Mouse (Mus musculus) limb, embryonic 14.5 days (tissue): Measurements from ENCODE around the gene Pde8a. TPM values are rescaled to one million over a fixed set of nuclear protein-coding genes. Genes with fewer than 3 reads are reported as not detected.

Source experiments
- ATAC-seq: fragments of 200-750 bp; cut with Nextera tagmentation; 2 replicates; pipeline ENCODE4 v1.8.0; 2017; ENCODE audit warnings: low read depth, moderate number of reproducible peaks, moderate TSS enrichment; ENCODE audit not compliant: low FRiP score
- DNase-seq: peaks from one replicate; pipeline ENCODE4 v3.0.0-alpha.2; 2015; ENCODE audit warnings: low spot score
- H3K27ac ChIP-seq: fragments of 300-500 bp; sonication (generic); replicated peaks from 2 replicates; pipeline ENCODE4 v1.5.1; 2014; ENCODE audit warnings: low read depth, mild to moderate bottlenecking, low read length, moderate library complexity, mixed read lengths
- H3K27me3 ChIP-seq: fragments of 300-500 bp; sonication (generic); 2 replicates; pipeline ENCODE4 v1.6.1; 2014; ENCODE audit warnings: low read length, mixed read lengths; ENCODE audit not compliant: control insufficient read depth, insufficient read depth
- H3K36me3 ChIP-seq: fragments of 300-500 bp; sonication (generic); 2 replicates; pipeline ENCODE4 v1.6.1; 2014; ENCODE audit warnings: mild to moderate bottlenecking, low read length, moderate library complexity, mixed read lengths; ENCODE audit not compliant: control insufficient read depth, insufficient read depth
- H3K4me1 ChIP-seq: fragments of 300-500 bp; sonication (generic); 2 replicates; pipeline ENCODE4 v1.6.1; 2014; ENCODE audit warnings: antibody characterized with exemption, low read length, mixed read lengths; ENCODE audit not compliant: control insufficient read depth, insufficient read depth
- H3K4me2 ChIP-seq: fragments of 300-500 bp; sonication (generic); replicated peaks from 2 replicates; pipeline ENCODE4 v1.6.1; 2014; ENCODE audit warnings: low read depth, mild to moderate bottlenecking, low read length, moderate library complexity; ENCODE audit not compliant: severe bottlenecking
- H3K4me3 ChIP-seq: fragments of 300-500 bp; sonication (generic); replicated peaks from 2 replicates; pipeline ENCODE4 v1.5.1; 2014; ENCODE audit warnings: low read length
- H3K9ac ChIP-seq: fragments of 300-500 bp; sonication (generic); 2 replicates; pipeline ENCODE4 v1.6.1; 2014; ENCODE audit warnings: mild to moderate bottlenecking, low read depth, low read length, moderate library complexity; ENCODE audit not compliant: severe bottlenecking
- H3K9me3 ChIP-seq: fragments of 300-500 bp; sonication (generic); 2 replicates; pipeline ENCODE4 v1.6.1; 2016; ENCODE audit warnings: low read length; ENCODE audit not compliant: control insufficient read depth
- POLR2A ChIP-seq: fragments of 200-500 bp; IDR thresholded peaks from 2 replicates; pipeline ENCODE4 v1.8.0; 2012; ENCODE audit warnings: inconsistent platforms, mild to moderate bottlenecking, moderate library complexity, borderline replicate concordance; ENCODE audit not compliant: insufficient read depth, insufficient read length; ENCODE audit errors: extremely low read depth
- WGBS: fragments of 180-500 bp; shearing (Covaris S2); extraction: QIAGEN DNeasy Blood & Tissue Kit; methylation state at CpG from one replicate; pipeline ENCODE4 v1.1.7; 2014; 5-methylcytosine and 5-hydroxymethylcytosine counted together
- polyA plus RNA-seq, 2 experiments: library from polyadenylated mRNA; depleted of rRNA in 1 of 2; stranded (reverse) in 1 of 2; unstranded in 1 of 2; fragments of >200 nt; fragmentation: Nextera tagmentation in 1 of 2; extraction: Ambion mirVana in 1 of 2; gene quantifications; 2 replicates each; pipeline versions ENCODE4 v1.2.1 to v1.2.3; 2012 to 2014

Pde8a gene
- polyA plus RNA-seq, 2 experiments, result 5.5 to 8.1 TPM

GRCm38 (mm10) chr7:81367946-81368345, 154.6 kb downstream of the Pde8a start:
- H3K4me1 ChIP-seq, result 0 out of 2 replicates have a peak, but pooled peaks cover 5% of the 10 kb centered on the region
- no peak overlapping the region for H3K27ac ChIP-seq
- TF ChIP-seq POLR2A, result no peak
- no peak overlapping the region for H3K4me2 ChIP-seq
- H3K9ac ChIP-seq, result no peak overlapping the region
- H3K9me3 ChIP-seq, result no peaks in the 10 kb centered on the region
- H3K27me3 ChIP-seq, result no peaks in the 10 kb centered on the region
- H3K4me3 ChIP-seq, result no peak overlapping the region
- DNase-seq (no peak), ATAC-seq (no peak)
- WGBS, result 64% methylated on average over 3 of the region's 3 CpGs
- no peaks in the 10 kb centered on the region for H3K36me3 ChIP-seq

- Histone ChIP-seq H3K27me3 (no peaks in the 10 kb centered on the region), H3K9me3 (no peaks in the 10 kb centered on the region), H3K27ac (no peak overlapping the region), H3K9ac (no peak overlapping the region), H3K4me1 (0 out of 2 replicates have a peak, but pooled peaks cover 5% of the 10 kb centered on the region), H3K4me3 (no peak overlapping the region), H3K36me3 (no peaks in the 10 kb centered on the region), H3K4me2 (no peak overlapping the region)
- no peak for ATAC-seq
- no peak for TF ChIP-seq POLR2A
- no peak for DNase-seq
- WGBS, result 59% methylated on average over 3 of the region's 3 CpGs
Measured at GRCm38 (mm10) chr7:81369724-81370123, 156.3 kb downstream of the Pde8a start.

- no peak for TF ChIP-seq POLR2A
- DNase-seq (no peak), ATAC-seq (no peak)
- Histone ChIP-seq H3K36me3 (no peaks in the 10 kb centered on the region), H3K27me3 (no peaks in the 10 kb centered on the region), H3K9ac (no peak overlapping the region), H3K4me2 (peak overlapping the region; percentile 33; the same call in 1 of the 2 replicates), H3K9me3 (no peaks in the 10 kb centered on the region), H3K27ac (no peak overlapping the region), H3K4me1 (0 out of 2 replicates have a peak, but pooled peaks cover 5% of the 10 kb centered on the region), H3K4me3 (no peak overlapping the region)
- WGBS, result 20% methylated on average over 5 of the region's 5 CpGs
Measured at GRCm38 (mm10) chr7:81371811-81372210, 158.4 kb downstream of the Pde8a start.

- WGBS, result 6% methylated on average over 13 of the region's 13 CpGs
- H3K36me3 ChIP-seq, result no peaks in the 10 kb centered on the region
- H3K4me3 ChIP-seq, result peak overlapping the region; percentile 7; the same call in 1 of the 2 replicates
- H3K9me3 ChIP-seq, result no peaks in the 10 kb centered on the region
- ATAC-seq, result peak; percentile 41; the same call in 1 of the 2 replicates
- no peak overlapping the region for H3K27ac ChIP-seq
- 0 out of 2 replicates have a peak, but pooled peaks cover 5% of the 10 kb centered on the region for H3K4me1 ChIP-seq
- no peaks in the 10 kb centered on the region for H3K27me3 ChIP-seq
- 0 out of 2 replicates have a peak overlapping the region, but pooled peaks have one; percentile 36 for H3K9ac ChIP-seq
- TF ChIP-seq POLR2A, result no peak
- H3K4me2 ChIP-seq, result peak overlapping the region; percentile 33
- peak; percentile 26 for DNase-seq
Measured at GRCm38 (mm10) chr7:81372337-81372920, 159.0 kb downstream of the Pde8a start.

GRCm38 (mm10) chr7:81379363-81379762, 166.0 kb downstream of the Pde8a start:
- H3K9ac ChIP-seq, result no peak overlapping the region
- ATAC-seq, result no peak
- TF ChIP-seq POLR2A, result no peak
- H3K27ac ChIP-seq, result no peak overlapping the region
- H3K4me2 ChIP-seq, result no peak overlapping the region
- whole genome bisulfite sequencing, result 76% methylated on average over 1 of the region's 1 CpGs
- no peaks in the 10 kb centered on the region for H3K4me1 ChIP-seq
- no peak for DNase-seq
- H3K4me3 ChIP-seq, result no peak overlapping the region
- H3K36me3 ChIP-seq, result no peaks in the 10 kb centered on the region
- no peaks in the 10 kb centered on the region for H3K9me3 ChIP-seq
- H3K27me3 ChIP-seq, result no peaks in the 10 kb centered on the region

Other genes with a start within 250 kb of the Pde8a start
- gene Zfp592, start 219.9 kb upstream of the Pde8a start, polyA plus RNA-seq (2012; rRNA removed), result 24.3 and 31.6 TPM in 2 replicates
- gene Zfp592, start 219.9 kb upstream of the Pde8a start, polyA plus RNA-seq (2014; fragmentation: Nextera tagmentation; extraction: Ambion mirVana), result 13.7 and 16.1 TPM in 2 replicates
- 3.4 and 3.5 TPM in 2 replicates for gene Alpk3, start 156.0 kb upstream of the Pde8a start, polyA plus RNA-seq (2012; rRNA removed)
- 3.2 and 3.9 TPM in 2 replicates for gene Alpk3, start 156.0 kb upstream of the Pde8a start, polyA plus RNA-seq (2014; fragmentation: Nextera tagmentation; extraction: Ambion mirVana)
- 0.26 and 0.40 TPM in 2 replicates for gene Slc28a1, start 98.8 kb upstream of the Pde8a start, polyA plus RNA-seq (2012; rRNA removed)
- 0.06 TPM in 1 of 2 replicates, not detected in the other for gene Slc28a1, start 98.8 kb upstream of the Pde8a start, polyA plus RNA-seq (2014; fragmentation: Nextera tagmentation; extraction: Ambion mirVana)
- gene Rps17, start 131.7 kb downstream of the Pde8a start, polyA plus RNA-seq (2012; rRNA removed), result 1,944 and 2,727 TPM in 2 replicates
- gene Rps17, start 131.7 kb downstream of the Pde8a start, polyA plus RNA-seq (2014; fragmentation: Nextera tagmentation; extraction: Ambion mirVana), result 1,353 and 1,439 TPM in 2 replicates
- gene Cpeb1, start 241.9 kb downstream of the Pde8a start, polyA plus RNA-seq (2012; rRNA removed), result 1.00 and 1.1 TPM in 2 replicates
- gene Cpeb1, start 241.9 kb downstream of the Pde8a start, polyA plus RNA-seq (2014; fragmentation: Nextera tagmentation; extraction: Ambion mirVana), result 0.10 and 0.77 TPM in 2 replicates